26 mouse cellular contexts compared by ENCODE assay signal in the genomic region with DNA sequence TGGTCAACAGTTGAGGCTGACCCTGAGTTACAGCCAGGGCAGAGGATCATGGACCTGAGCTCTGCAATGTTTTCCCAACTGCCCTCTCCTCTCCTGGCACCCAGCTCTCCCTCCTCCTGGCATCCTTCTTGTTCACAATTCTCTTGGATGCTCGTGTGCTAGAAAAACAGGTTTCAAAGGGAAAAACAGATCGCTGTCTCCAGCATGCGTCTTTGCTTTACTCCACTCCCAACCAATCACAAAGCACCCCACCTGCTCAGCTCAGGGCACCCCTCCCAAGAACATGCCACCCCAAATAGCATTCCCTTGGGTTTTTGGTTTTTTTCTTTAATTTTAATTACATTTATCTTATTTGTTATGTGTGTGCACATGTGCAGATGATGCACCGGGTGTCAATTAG.
DNase-seq lines count a peak whose midpoint lies in the region; ATAC-seq lines count a peak whose summit lies in the region.
"Had no signal": no experiment of that assay in that cellular context is flagged by ENCODE, and none has a peak within 500 bp of the region (broad histone marks: within the 10 kb centered on the region; RNA-seq: fewer than 3 reads in every experiment).

No protein-coding gene starts in this region.

- H3K27ac ChIP-seq in forebrain, embryonic 15.5 days (replicated peaks), result 0 out of 2 replicates have a peak overlapping the region, but pooled peaks have one; percentile 23
- H3K27ac ChIP-seq in forebrain, embryonic 12.5 days, result no peak overlapping the region
- H3K27ac ChIP-seq: embryonic facial prominence, embryonic 12.5 days; embryonic facial prominence, embryonic 15.5 days; forebrain, embryonic 13.5 days; heart, adult 2 months; heart, embryonic 10.5 days; heart, embryonic 13.5 days; hindbrain, embryonic 14.5 days; hindbrain, postnatal 0 days had no signal

- H3K27me3 ChIP-seq in forebrain, embryonic 15.5 days, result no peaks in the 10 kb centered on the region
- H3K27me3 ChIP-seq in forebrain, embryonic 12.5 days, result no peaks in the 10 kb centered on the region
- H3K27me3 ChIP-seq: embryonic facial prominence, embryonic 12.5 days; embryonic facial prominence, embryonic 15.5 days; forebrain, embryonic 13.5 days; heart, embryonic 13.5 days had no signal

- no peak for ATAC-seq in forebrain, embryonic 15.5 days (replicated peaks)
- ATAC-seq in forebrain, embryonic 12.5 days (ENCODE audit: low FRiP score), result no peak
- ATAC-seq in frontal cortex, adult (ENCODE audit: low TSS enrichment), result 0 out of 2 replicates have a peak, but pooled peaks have one; percentile 19
- ATAC-seq: activated CD4-positive, CD25-positive, alpha-beta regulatory T cell, adult 4 months; forebrain, embryonic 13.5 days; hindbrain, postnatal 0 days; inflammation-experienced regulatory T-cells, adult 6 months; intestine, embryonic 16.5 days had no signal

- 64% methylated on average over 4 of the region's 4 CpGs for WGBS in forebrain, embryonic 15.5 days
- 88% methylated on average over 4 of the region's 4 CpGs for WGBS in forebrain, embryonic 12.5 days

- H3K9ac ChIP-seq in forebrain, embryonic 15.5 days (replicated peaks), result no peak overlapping the region
- no peak overlapping the region for H3K9ac ChIP-seq in forebrain, embryonic 12.5 days
- H3K9ac ChIP-seq: embryonic facial prominence, embryonic 12.5 days; embryonic facial prominence, embryonic 15.5 days; forebrain, embryonic 13.5 days; heart, embryonic 13.5 days had no signal

- no peaks in the 10 kb centered on the region for H3K9me3 ChIP-seq in forebrain, embryonic 15.5 days
- H3K9me3 ChIP-seq in forebrain, embryonic 12.5 days, result no peaks in the 10 kb centered on the region
- H3K9me3 ChIP-seq: embryonic facial prominence, embryonic 12.5 days; embryonic facial prominence, embryonic 15.5 days; forebrain, embryonic 13.5 days; heart, embryonic 10.5 days; heart, embryonic 13.5 days had no signal

- H3K36me3 ChIP-seq in forebrain, embryonic 15.5 days, result no peaks in the 10 kb centered on the region
- H3K36me3 ChIP-seq in forebrain, embryonic 12.5 days (replicated peaks), result no peaks in the 10 kb centered on the region
- H3K36me3 ChIP-seq: embryonic facial prominence, embryonic 12.5 days; embryonic facial prominence, embryonic 15.5 days had no signal

- H3K4me1 ChIP-seq in forebrain, embryonic 15.5 days, result peaks cover 19% of the 10 kb centered on the region
- H3K4me1 ChIP-seq in forebrain, embryonic 12.5 days, result peaks cover 8% of the 10 kb centered on the region; the same call in 1 of the 2 replicates
- H3K4me1 ChIP-seq: embryonic facial prominence, embryonic 15.5 days; heart, embryonic 13.5 days had no signal

- no peak overlapping the region for H3K4me2 ChIP-seq in forebrain, embryonic 15.5 days (replicated peaks)
- no peak overlapping the region for H3K4me2 ChIP-seq in forebrain, embryonic 12.5 days
- H3K4me2 ChIP-seq: embryonic facial prominence, embryonic 12.5 days; embryonic facial prominence, embryonic 15.5 days; forebrain, embryonic 13.5 days; heart, embryonic 13.5 days; hindbrain, embryonic 14.5 days had no signal

- DNase-seq in frontal cortex, postnatal 36 days (ENCODE audit: low spot score in 2 of 2), result no peak
- peak; percentile 32 to 52 for DNase-seq in right cerebral cortex, postnatal 10 days (ENCODE audit: low spot score in 2 of 2)
- no peak for DNase-seq in right cerebral cortex, postnatal 25 days
- DNase-seq: adrenal gland, adult 8-10 months; adrenal gland, postnatal 25 days; cerebellum, adult 18-20 months; cerebellum, adult 9-10 months; cerebellum, postnatal 14 days; gastrocnemius, postnatal 10 days; gastrocnemius, postnatal 36 days; heart, adult 2 months; heart, postnatal 14 days; heart, postnatal 4 days had no signal

- H3K4me3 ChIP-seq in forebrain, embryonic 15.5 days, result no peak overlapping the region
- H3K4me3 ChIP-seq in forebrain, embryonic 12.5 days (replicated peaks), result no peak overlapping the region
- H3K4me3 ChIP-seq: embryonic facial prominence, embryonic 12.5 days; embryonic facial prominence, embryonic 15.5 days; forebrain, embryonic 13.5 days; heart, adult 2 months; heart, embryonic 10.5 days; heart, embryonic 13.5 days had no signal

Comparison
In these comparisons a context has a peak if more than half of its experiments do, and no peak if none do; other contexts are left out.
1. DNase-seq: peak in right cerebral cortex, postnatal 10 days (2 of 2); none in frontal cortex, postnatal 36 days (0 of 2) and right cerebral cortex, postnatal 25 days (single experiment).